8 mouse cellular contexts compared by ENCODE assay signal in genomic region chr15:100761419-100762185, GRCm38 (mm10). TPM values are rescaled to one million over a fixed set of nuclear protein-coding genes. Genes with fewer than 3 reads are reported as not detected.
A peak's percentile ranks its signal among the peaks of the same experiment; 100 is the strongest.
DNase-seq lines count a peak whose midpoint lies in the region; ATAC-seq lines count a peak whose summit lies in the region.

Slc4a8 (plus strand) TSS chr15:100761747.

- H3K4me3 ChIP-seq in hindbrain, embryonic 12.5 days = peak within 1 kb of the TSS; percentile 61

- peak; percentile 99 for DNase-seq in MN1 (ENCODE audit: low spot score)
- DNase-seq in cerebellum, postnatal 10 days = peak; percentile 98 to 99
- peak; percentile 89 to 92 for DNase-seq in frontal cortex, postnatal 14 days (ENCODE audit: low spot score in 2 of 2)
- peak; percentile 82 to 91 for DNase-seq in layer of hippocampus, postnatal 25 days (ENCODE audit: extremely low spot score in 1 of 2, low spot score in 1 of 2)
- DNase-seq in lung, postnatal 14 days = peak; percentile 81
- DNase-seq in ovary, postnatal 36 days (ENCODE audit: low spot score) = peak; percentile 90
- DNase-seq in thymus, postnatal 14 days = peak; percentile 90

- H3K4me1 ChIP-seq in hindbrain, embryonic 12.5 days = peaks cover 19% of the 10 kb centered on the region

- no peaks in the 10 kb centered on the region for H3K9me3 ChIP-seq in hindbrain, embryonic 12.5 days (replicated peaks)

- H3K9ac ChIP-seq in hindbrain, embryonic 12.5 days = peak within 1 kb of the TSS; percentile 71

- WGBS in hindbrain, embryonic 12.5 days = under 1% methylated on average over 57 of the region's 64 CpGs

- H3K27ac ChIP-seq in hindbrain, embryonic 12.5 days = peak within 1 kb of the TSS; percentile 92

- ATAC-seq in hindbrain, embryonic 12.5 days (ENCODE audit: low FRiP score) = peak; percentile 97

- H3K27me3 ChIP-seq in hindbrain, embryonic 12.5 days = no peaks in the 10 kb centered on the region

- H3K4me2 ChIP-seq in hindbrain, embryonic 12.5 days (replicated peaks) = peak within 1 kb of the TSS; percentile 73

- no peaks in the 10 kb centered on the region for H3K36me3 ChIP-seq in hindbrain, embryonic 12.5 days

RNA-seq across cellular contexts. Expression of gene Slc4a8, which starts in this region (rescaled TPM):
- 17.9 and 22.7 TPM in 2 replicates for polyA plus RNA-seq in hindbrain, embryonic 12.5 days (2016; fragmentation: Nextera tagmentation; extraction: Ambion mirVana)
- 10 to 100 TPM; 78.0 to 78.8 TPM for total RNA-seq in layer of hippocampus, postnatal 25 days (2021)

Comparison
In these comparisons a context has a peak if more than half of its experiments do, and no peak if none do; other contexts are left out.
1. Peak in every context shown above with its lines: DNase-seq, ATAC-seq, H3K4me3 ChIP-seq and H3K27ac ChIP-seq.